9 mouse cellular contexts compared by ENCODE assay signal in genomic region chr13:54331825-54332675, GRCm38 (mm10). TPM values are rescaled to one million over a fixed set of nuclear protein-coding genes. Genes with fewer than 3 reads are reported as not detected.
DNase-seq lines count a peak whose midpoint lies in the region; ATAC-seq lines count a peak whose summit lies in the region.
"Had no signal": no experiment of that assay in that cellular context is flagged by ENCODE, and none has a peak within 500 bp of the region (broad histone marks: within the 10 kb centered on the region; RNA-seq: fewer than 3 reads in every experiment).

No protein-coding gene starts in this region.

- peak overlapping the region; percentile 80 for H3K27ac ChIP-seq in embryonic facial prominence, embryonic 12.5 days
- H3K27ac ChIP-seq in heart, embryonic 12.5 days (ENCODE audit: poor library complexity, severe bottlenecking), result no peak overlapping the region
- H3K27ac ChIP-seq in kidney, embryonic 14.5 days (ENCODE audit: low read depth, low read length), result peak overlapping the region; percentile 48
- H3K27ac ChIP-seq: liver, embryonic 13.5 days had no signal

- no peak overlapping the region for H3K4me2 ChIP-seq in embryonic facial prominence, embryonic 12.5 days (replicated peaks)
- H3K4me2 ChIP-seq in heart, embryonic 12.5 days, result no peak overlapping the region
- no peak overlapping the region for H3K4me2 ChIP-seq in kidney, embryonic 14.5 days (replicated peaks; ENCODE audit: low read depth, low read length)
- H3K4me2 ChIP-seq: liver, embryonic 13.5 days had no signal

- H3K4me3 ChIP-seq in embryonic facial prominence, embryonic 12.5 days, result no peak overlapping the region
- no peak overlapping the region for H3K4me3 ChIP-seq in heart, embryonic 12.5 days
- no peak overlapping the region for H3K4me3 ChIP-seq in kidney, embryonic 14.5 days (ENCODE audit: low read length)
- H3K4me3 ChIP-seq: liver, embryonic 13.5 days had no signal

- no peaks in the 10 kb centered on the region for H3K36me3 ChIP-seq in embryonic facial prominence, embryonic 12.5 days
- H3K36me3 ChIP-seq in heart, embryonic 12.5 days, result no peaks in the 10 kb centered on the region
- H3K36me3 ChIP-seq in kidney, embryonic 14.5 days (ENCODE audit: control insufficient read depth, insufficient read depth, low read length), result no peaks in the 10 kb centered on the region
- H3K36me3 ChIP-seq: liver, embryonic 13.5 days had no signal

- H3K4me1 ChIP-seq in embryonic facial prominence, embryonic 12.5 days, result peaks cover 48% of the 10 kb centered on the region
- H3K4me1 ChIP-seq in heart, embryonic 12.5 days (replicated peaks), result peaks cover 20% of the 10 kb centered on the region
- H3K4me1 ChIP-seq in kidney, embryonic 14.5 days (ENCODE audit: control insufficient read depth, insufficient read depth, low read length), result peaks cover 8% of the 10 kb centered on the region; the same call in 1 of the 2 replicates

- no peak overlapping the region for H3K9ac ChIP-seq in embryonic facial prominence, embryonic 12.5 days
- H3K9ac ChIP-seq in heart, embryonic 12.5 days, result no peak overlapping the region
- H3K9ac ChIP-seq in kidney, embryonic 14.5 days (ENCODE audit: low read depth, low read length), result no peak overlapping the region
- H3K9ac ChIP-seq: liver, embryonic 13.5 days had no signal

- WGBS in embryonic facial prominence, embryonic 12.5 days, result 46% methylated on average over 22 of the region's 22 CpGs
- WGBS in heart, embryonic 12.5 days, result 52% methylated on average over 22 of the region's 22 CpGs
- WGBS in kidney, embryonic 14.5 days, result 62% methylated on average over 22 of the region's 22 CpGs

- peak; percentile 85 for ATAC-seq in embryonic facial prominence, embryonic 12.5 days (ENCODE audit: insufficient number of reproducible peaks, insufficient read depth, low FRiP score, low TSS enrichment)
- peak; percentile 60; the same call in 1 of the 2 replicates for ATAC-seq in heart, embryonic 12.5 days (ENCODE audit: insufficient number of reproducible peaks, low FRiP score)
- peak; percentile 71; the same call in 1 of the 2 replicates for ATAC-seq in kidney, embryonic 14.5 days (ENCODE audit: low FRiP score, low TSS enrichment)

- DNase-seq in R1 (ENCODE audit: low read depth, low spot score) (peak; percentile 24), adipocyte (ENCODE audit: low spot score) (no peak)
- DNase-seq in lung, postnatal 10 days, result peak; percentile 87
- DNase-seq in right cerebral cortex, postnatal 14 days, result peak; percentile 44
- no peak for DNase-seq in thymus, postnatal 14 days
- DNase-seq: liver, embryonic 13.5 days had no signal

- no peaks in the 10 kb centered on the region for H3K9me3 ChIP-seq in embryonic facial prominence, embryonic 12.5 days
- no peaks in the 10 kb centered on the region for H3K9me3 ChIP-seq in heart, embryonic 12.5 days (replicated peaks)
- H3K9me3 ChIP-seq in kidney, embryonic 14.5 days (ENCODE audit: control insufficient read depth, low read length), result no peaks in the 10 kb centered on the region
- H3K9me3 ChIP-seq: liver, embryonic 13.5 days had no signal

- H3K27me3 ChIP-seq in embryonic facial prominence, embryonic 12.5 days, result no peaks in the 10 kb centered on the region
- H3K27me3 ChIP-seq in heart, embryonic 12.5 days (replicated peaks), result no peaks in the 10 kb centered on the region
- H3K27me3 ChIP-seq in kidney, embryonic 14.5 days (ENCODE audit: control insufficient read depth, insufficient read depth, low read length), result no peaks in the 10 kb centered on the region
- H3K27me3 ChIP-seq: liver, embryonic 13.5 days had no signal

RNA-seq across cellular contexts. Expression of gene Cplx2, which starts 39.1 kb away (rescaled TPM):
- 8.3 and 8.4 TPM in 2 replicates for polyA plus RNA-seq in embryonic facial prominence, embryonic 12.5 days (2016; fragmentation: Nextera tagmentation; extraction: Ambion mirVana)
- polyA plus RNA-seq in heart, embryonic 12.5 days (2016; fragmentation: Nextera tagmentation; extraction: Ambion mirVana), result 2.1 and 2.2 TPM in 2 replicates
- polyA plus RNA-seq in kidney, embryonic 14.5 days (2014; fragmentation: Nextera tagmentation; extraction: Ambion mirVana), result 4.5 and 6.4 TPM in 2 replicates

Comparison
In these comparisons a context has a peak if more than half of its experiments do, and no peak if none do; other contexts are left out.
1. DNase-seq: peak in R1 (single experiment), lung, postnatal 10 days (single experiment) and right cerebral cortex, postnatal 14 days (single experiment); none in thymus, postnatal 14 days (single experiment) and adipocyte (single experiment).
2. Peak in every context shown above with its lines, with median percentiles within 50 percentile points of each other: ATAC-seq.